Mouse (Mus musculus) ovary, postnatal 10 days (tissue): ENCODE results near the gene Krtap1-5.
"Not testable (repeated sequence)": the region's sequence is repeated elsewhere in the genome, so short reads cannot be mapped to it uniquely, and the experiment has no call there.

ENCODE experiments used
- DNase-seq: peaks from one replicate; pipeline ENCODE4 v3.0.0; 2022; ENCODE audit warnings: low spot score

Krtap1-5 gene

DNA sequence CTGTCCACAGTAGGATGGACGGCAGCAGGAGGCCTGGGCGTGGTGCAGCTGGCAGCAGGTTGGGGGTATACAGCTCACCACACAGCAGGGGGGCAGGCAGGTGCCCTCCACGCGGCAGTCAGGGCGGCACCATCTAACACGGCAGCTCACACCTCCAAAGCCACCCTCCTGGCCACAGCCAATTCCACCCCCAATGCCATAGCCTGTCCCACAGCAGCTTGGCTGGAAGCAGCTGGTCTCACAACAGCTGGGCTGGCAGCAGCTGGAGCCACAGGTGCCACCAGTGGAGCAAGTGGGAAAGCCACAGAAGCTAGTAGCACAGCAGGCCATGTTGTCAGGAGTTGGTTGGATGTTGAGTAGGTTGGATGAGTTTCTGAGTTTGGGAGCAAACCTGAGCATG lies at the start of gene Krtap1-5:
TSS of gene Krtap1-5 (minus strand) at position 381 of the 400 bp plus-strand sequence.
- no peak for DNase-seq

DNA sequence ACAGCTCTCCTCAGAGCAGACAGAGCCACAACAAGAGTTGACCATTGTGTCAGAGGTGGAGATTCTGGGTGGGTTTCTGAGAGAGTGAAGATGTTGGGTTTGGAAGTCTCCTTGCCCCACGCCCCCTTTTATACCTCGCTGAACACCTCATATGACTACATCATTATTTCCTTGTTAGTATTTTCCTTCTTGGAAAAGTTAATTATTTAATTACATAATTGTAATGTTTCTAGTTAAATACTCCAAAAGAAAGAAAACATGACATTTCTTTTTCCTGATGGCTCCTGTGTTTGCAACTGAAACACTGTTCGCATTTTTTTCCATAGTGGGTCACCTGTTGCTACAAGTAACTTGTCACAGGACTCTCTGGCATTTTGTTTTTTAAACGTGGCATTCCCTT lies 47.3 kb upstream of the Krtap1-5 start, which contains the start of gene Krtap4-1:
TSS of gene Krtap4-1 (minus strand) at position 101 of the 400 bp plus-strand sequence.
- no peak for DNase-seq

- DNase-seq, result no peak
These were observed 39.5 kb upstream of the Krtap1-5 start, which contains the start of gene Gm11562 for GRCm38 (mm10) chr11:99620335-99620734. Gene Gm11562, minus strand, starts transcription at chr11:99620435.

GRCm38 (mm10) chr11:99614796-99615363 lies 34.1 kb upstream of the Krtap1-5 start, which contains the start of gene Krtap2-4:
Gene Krtap2-4, minus strand, starts transcription at chr11:99614846.
- DNase-seq, result no peak

GRCm38 (mm10) chr11:99610089-99610488 lies 29.3 kb upstream of the Krtap1-5 start, which contains the start of gene Gm11937:
Gene Gm11937, minus strand, starts transcription at chr11:99610189.
- DNase-seq, result not testable (repeated sequence)

GRCm38 (mm10) chr11:99609126-99609525 lies 28.3 kb upstream of the Krtap1-5 start:
- DNase-seq, result no peak

DNA sequence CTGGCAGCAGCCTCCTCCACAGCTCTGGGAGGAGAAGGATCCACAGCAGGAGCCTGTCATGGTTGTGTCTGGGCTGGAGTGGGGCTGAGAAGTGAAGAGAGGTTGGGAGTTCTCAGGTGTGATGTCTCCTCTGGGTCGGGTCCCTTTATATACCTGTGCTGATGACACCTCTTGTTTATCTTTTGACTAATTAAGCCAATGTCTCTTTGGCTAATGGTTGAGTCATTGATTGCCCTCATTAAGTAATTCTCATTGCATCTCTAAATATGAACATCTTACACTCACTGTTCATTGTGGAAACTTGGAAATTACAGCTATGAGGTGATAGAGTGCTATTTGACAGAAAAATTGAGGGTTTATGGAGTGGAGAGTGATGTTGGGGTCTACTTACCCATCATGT lies 22.4 kb upstream of the Krtap1-5 start, which contains the start of gene Gm11938:
TSS of gene Gm11938 (minus strand) at position 101 of the 400 bp plus-strand sequence.
- DNase-seq, result not testable (repeated sequence)

- DNase-seq, result not testable (repeated sequence)
These were observed 16.9 kb upstream of the Krtap1-5 start, which contains the start of gene Krtap9-3 for GRCm38 (mm10) chr11:99597742-99598141. Gene Krtap9-3, minus strand, starts transcription at chr11:99598105.

GRCm38 (mm10) chr11:99590981-99591380 lies 10.2 kb upstream of the Krtap1-5 start, which contains the start of gene Krtap1-3:
Gene Krtap1-3, minus strand, starts transcription at chr11:99591339.
- no peak for DNase-seq

- no peak for DNase-seq
These were observed 4.3 kb upstream of the Krtap1-5 start for GRCm38 (mm10) chr11:99585096-99585495.

DNA sequence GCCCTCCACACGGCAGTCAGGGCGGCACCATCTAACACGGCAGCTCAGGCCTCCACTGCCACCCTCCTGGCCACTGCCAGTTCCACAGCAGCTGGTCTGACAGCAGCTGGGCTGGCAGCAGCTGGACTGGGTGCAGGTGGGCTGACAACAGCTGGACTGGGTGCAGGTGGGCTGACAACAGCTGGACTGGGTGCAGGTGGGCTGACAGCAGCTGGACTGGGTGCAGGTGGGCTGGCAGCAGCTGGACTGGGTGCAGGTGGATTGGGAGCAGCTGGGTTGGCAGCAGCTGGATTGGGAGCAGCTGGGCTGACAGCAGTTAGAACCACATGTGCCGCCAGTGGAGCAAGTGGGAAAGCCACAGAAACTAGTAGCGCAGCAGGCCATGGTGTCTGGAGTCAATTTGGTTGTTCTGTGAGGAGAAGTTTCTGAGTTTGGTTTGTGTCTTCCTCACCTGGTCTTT lies 2.5 kb upstream of the Krtap1-5 start, which contains the start of gene Krtap1-4:
TSS of gene Krtap1-4 (minus strand) at position 410 of the 460 bp plus-strand sequence.
- DNase-seq, result no peak

GRCm38 (mm10) chr11:99581564-99581963 lies 748 bp upstream of the Krtap1-5 start:
- no peak for DNase-seq

DNA sequence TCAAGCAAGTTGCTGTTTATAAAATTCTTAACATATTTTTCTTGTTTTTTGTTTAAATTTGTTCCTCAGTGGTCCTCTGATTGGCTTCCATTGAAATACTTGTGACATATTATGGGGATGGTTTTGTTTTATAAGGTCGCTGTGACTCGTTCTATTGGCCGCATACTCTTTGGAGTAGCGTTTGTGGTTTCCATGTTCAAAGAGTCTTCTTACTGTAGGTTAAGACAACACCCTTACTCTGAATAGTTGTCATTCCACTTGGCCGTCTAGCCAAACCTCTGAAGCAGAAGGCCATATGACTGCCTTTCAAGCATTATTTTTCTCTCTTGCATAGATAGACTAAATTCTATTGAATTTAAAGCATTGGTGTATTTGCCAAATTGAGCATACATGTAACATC lies 235 bp upstream of the Krtap1-5 start:
- DNase-seq, result no peak

- peak; percentile 44 for DNase-seq
These were observed 6.7 kb downstream of the Krtap1-5 start for GRCm38 (mm10) chr11:99574106-99574505.

- no peak for DNase-seq
These were observed 7.7 kb downstream of the Krtap1-5 start for GRCm38 (mm10) chr11:99573164-99573563.

DNA sequence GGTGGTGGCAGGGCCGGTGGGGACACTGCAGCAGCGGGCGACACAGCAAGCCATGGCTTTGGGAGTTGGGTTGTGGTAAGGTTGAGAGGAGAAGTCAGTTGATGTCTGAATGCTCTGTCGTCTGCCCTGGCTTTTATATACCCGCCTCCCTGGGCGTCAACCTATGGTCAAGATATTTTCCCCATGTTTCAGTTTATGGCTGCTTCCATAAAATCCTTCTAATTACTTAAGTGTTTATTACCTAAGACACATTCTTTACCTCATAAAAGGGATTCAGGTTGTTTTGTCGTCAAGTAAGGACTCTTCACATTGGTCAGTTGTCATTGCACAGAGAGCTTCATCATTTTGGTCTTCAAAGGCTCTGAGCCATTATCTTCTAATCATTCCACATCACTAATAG lies 14.3 kb downstream of the Krtap1-5 start, which contains the start of gene Krtap3-1:
TSS of gene Krtap3-1 (minus strand) at position 101 of the 400 bp plus-strand sequence.
- no peak for DNase-seq

DNA sequence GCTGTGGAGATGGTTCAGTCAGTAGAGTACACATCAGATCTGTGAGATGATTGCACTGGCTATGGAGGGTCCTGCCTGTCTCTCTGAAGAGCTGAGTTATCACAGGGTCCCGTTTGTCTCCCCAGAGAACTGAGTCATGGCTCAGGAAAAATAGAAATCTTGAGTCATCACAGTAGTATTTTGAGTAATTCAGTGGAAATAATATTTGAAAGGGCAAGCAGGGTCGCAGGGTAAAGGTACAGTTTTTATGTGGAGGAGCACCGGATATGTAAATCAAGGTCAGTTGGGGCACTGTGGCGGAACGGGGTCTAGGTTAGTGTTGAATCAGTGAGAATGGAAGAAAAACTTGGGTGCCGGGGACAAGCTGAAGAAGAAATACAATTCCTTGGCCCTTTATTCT lies 18.2 kb downstream of the Krtap1-5 start:
- no peak for DNase-seq

- no peak for DNase-seq
These were observed 21.4 kb downstream of the Krtap1-5 start, which contains the start of gene Gm11939 for GRCm38 (mm10) chr11:99559366-99559765. Gene Gm11939, minus strand, starts transcription at chr11:99559466.

DNA sequence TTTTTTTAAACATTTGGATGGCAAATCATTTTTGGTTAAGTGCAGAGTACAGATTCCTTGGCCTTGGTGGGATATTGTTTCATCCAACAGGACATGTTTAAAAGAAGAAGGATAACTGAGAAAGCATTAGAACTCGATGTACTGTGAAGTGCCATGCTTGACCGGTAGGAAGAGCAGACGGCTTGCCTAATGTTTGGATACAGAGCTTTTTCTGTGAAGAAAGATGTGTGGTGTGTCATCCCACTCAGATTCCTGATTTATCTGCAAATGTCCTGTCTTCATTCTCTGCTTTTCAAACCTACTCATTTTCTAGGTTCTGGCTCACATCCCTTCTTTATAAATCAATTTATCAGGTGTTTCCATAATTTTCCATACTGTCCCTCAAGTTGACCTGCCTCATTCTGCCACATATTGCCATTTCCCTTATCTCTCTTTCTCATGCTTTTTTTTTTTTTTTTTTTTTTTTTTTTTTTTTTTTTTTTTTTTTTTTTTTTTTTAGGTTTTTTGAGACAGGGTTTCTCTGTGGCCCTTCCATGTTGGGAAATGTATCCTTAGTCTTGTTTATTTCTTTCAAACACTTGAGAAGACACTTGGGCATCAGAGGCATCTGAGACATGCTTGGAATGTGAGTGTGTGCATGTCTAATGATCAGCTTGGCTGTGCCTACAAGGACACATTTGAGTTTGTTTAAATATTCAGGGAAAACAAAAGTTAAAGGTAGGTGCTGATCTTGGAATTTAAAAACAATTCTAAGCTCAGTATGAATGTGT lies 22.7 kb downstream of the Krtap1-5 start:
- no peak for DNase-seq

GRCm38 (mm10) chr11:99556753-99557152 lies 24.1 kb downstream of the Krtap1-5 start, which contains the start of gene Krtap3-2:
Gene Krtap3-2, minus strand, starts transcription at chr11:99556853.
- DNase-seq, result no peak

- no peak for DNase-seq
These were observed 24.6 kb downstream of the Krtap1-5 start for GRCm38 (mm10) chr11:99556195-99556594.

- no peak for DNase-seq
These were observed 30.1 kb downstream of the Krtap1-5 start, which contains the start of gene Krtap3-3 for GRCm38 (mm10) chr11:99550765-99551164. Gene Krtap3-3, minus strand, starts transcription at chr11:99550865.
